Mouse (Mus musculus): ENCODE results near the gene Os9.

The Os9 gene

GRCm38 (mm10) chr10:127048608-127049394 lies 72.1 kb downstream of the Os9 start:
- DNase-seq (ENCODE audit: inconsistent age in 2 of 2, low spot score in 1 of 2), result peak in 1 of 2 experiments; percentile 60

GRCm38 (mm10) chr10:127047954-127048353 lies 73.0 kb downstream of the Os9 start, which contains the start of gene Cyp27b1:
Gene Cyp27b1, plus strand, starts transcription at chr10:127048250.
- no peak for DNase-seq (ENCODE audit: inconsistent age in 2 of 2, low spot score in 1 of 2)

Measured in adrenal gland, adult (tissue).